Mouse (Mus musculus) cerebellum, adult 2 months (tissue): ENCODE data around the gene Tescl. TPM values are rescaled to one million over a fixed set of nuclear protein-coding genes. Genes with fewer than 3 reads are reported as not detected.

Experiments used
- DNase-seq, 2 experiments: peaks; one replicate each; pipeline ENCODE4 v3.0.0; 2021
- H3K27ac ChIP-seq: fragments of 200-500 bp; 2 replicates; pipeline ENCODE4 v1.5.1; 2012; ENCODE audit warnings: low read length, control low read depth, inconsistent platforms; ENCODE audit not compliant: insufficient read depth
- H3K27me3 ChIP-seq: fragments of 200-500 bp; 2 replicates; pipeline ENCODE4 v1.6.1; 2012; ENCODE audit warnings: inconsistent platforms, mild to moderate bottlenecking, low read length, moderate library complexity; ENCODE audit not compliant: control insufficient read depth, insufficient read depth
- H3K4me1 ChIP-seq: fragments of 200-500 bp; 2 replicates; pipeline ENCODE4 v1.6.1; 2011; ENCODE audit warnings: low read length; ENCODE audit not compliant: control insufficient read depth, insufficient read depth
- H3K4me3 ChIP-seq: fragments of 200-500 bp; replicated peaks from 2 replicates; pipeline ENCODE3; 2011; ENCODE audit warnings: mild to moderate bottlenecking, low read depth, low read length, control low read depth; ENCODE audit not compliant: insufficient read depth
- CTCF ChIP-seq: fragments of 200-500 bp; IDR thresholded peaks from 2 replicates; pipeline ENCODE4 v1.5.1; 2011; ENCODE audit warnings: low read depth, mild to moderate bottlenecking, control low read depth, low read length, moderate library complexity, borderline replicate concordance; ENCODE audit not compliant: insufficient read depth
- POLR2A ChIP-seq: fragments of 200-500 bp; IDR thresholded peaks from 2 replicates; pipeline ENCODE4 v1.6.1; 2011; ENCODE audit warnings: low read length, control low read depth, borderline replicate concordance; ENCODE audit not compliant: insufficient read depth
- WGBS: fragments of 180-500 bp; shearing (Covaris S2); methylation state at CpG from one replicate; pipeline ENCODE4 v1.1.7; 2018; 5-methylcytosine and 5-hydroxymethylcytosine counted together
- polyA plus RNA-seq: library from polyadenylated mRNA; depleted of rRNA; stranded (reverse); fragments of >200 nt; gene quantifications from 2 replicates; pipeline ENCODE4 v1.2.3, GENCODE M21; 2012

The Tescl gene
- polyA plus RNA-seq, 1 experiment, result 0.39 TPM

- Histone ChIP-seq H3K27ac (no peak overlapping the region), H3K4me3 (no peak overlapping the region), H3K27me3 (no peaks in the 10 kb centered on the region), H3K4me1 (peaks cover 8% of the 10 kb centered on the region)
- WGBS, result 18% methylated on average over 20 of the region's 20 CpGs
- peak; percentile 49 to 50 for DNase-seq
- no peak for TF ChIP-seq POLR2A
- no peak for TF ChIP-seq CTCF
Observed at GRCm38 (mm10) chr7:24373538-24374379, 40.0 kb upstream of the Tescl start.

GRCm38 (mm10) chr7:24372786-24373185, 39.0 kb upstream of the Tescl start:
- Histone ChIP-seq H3K4me3 (no peak overlapping the region), H3K4me1 (peaks cover 8% of the 10 kb centered on the region), H3K27ac (no peak overlapping the region), H3K27me3 (no peaks in the 10 kb centered on the region)
- TF ChIP-seq CTCF (no peak), POLR2A (no peak)
- 87% methylated on average over 4 of the region's 4 CpGs for WGBS
- DNase-seq, result no peak

GRCm38 (mm10) chr7:24372300-24372699, 38.6 kb upstream of the Tescl start:
- Histone ChIP-seq H3K27ac (no peak overlapping the region), H3K4me1 (peaks cover 6% of the 10 kb centered on the region), H3K27me3 (no peaks in the 10 kb centered on the region), H3K4me3 (no peak overlapping the region)
- no peak for DNase-seq
- no peak for TF ChIP-seq CTCF
- no peak for TF ChIP-seq POLR2A
- 71% methylated on average over 11 of the region's 11 CpGs for WGBS

GRCm38 (mm10) chr7:24371809-24372145, 38.0 kb upstream of the Tescl start:
- 74% methylated on average over 3 of the region's 3 CpGs for WGBS
- no peaks in the 10 kb centered on the region for H3K27me3 ChIP-seq
- H3K4me1 ChIP-seq, result peaks cover 6% of the 10 kb centered on the region
- no peak for DNase-seq
- no peak for TF ChIP-seq POLR2A
- TF ChIP-seq CTCF, result no peak
- no peak overlapping the region for H3K27ac ChIP-seq
- H3K4me3 ChIP-seq, result no peak overlapping the region

GRCm38 (mm10) chr7:24371012-24371808, 37.5 kb upstream of the Tescl start:
- no peaks in the 10 kb centered on the region for H3K27me3 ChIP-seq
- H3K27ac ChIP-seq, result no peak overlapping the region
- TF ChIP-seq POLR2A (no peak), CTCF (no peak)
- peaks cover 6% of the 10 kb centered on the region for H3K4me1 ChIP-seq
- H3K4me3 ChIP-seq, result no peak overlapping the region
- whole genome bisulfite sequencing, result 82% methylated on average over 7 of the region's 7 CpGs
- no peak for DNase-seq

- no peak within 1 kb of the TSS for H3K27ac ChIP-seq
Observed at GRCm38 (mm10) chr7:24369731-24370541, 36.2 kb upstream of the Tescl start, which contains the start of gene Kcnn4. Gene Kcnn4 (plus strand): TSS chr7:24370263.

GRCm38 (mm10) chr7:24368946-24369345, 35.2 kb upstream of the Tescl start:
- DNase-seq, result no peak
- H3K27ac ChIP-seq, result no peak overlapping the region
- no peak overlapping the region for H3K4me3 ChIP-seq
- peaks cover 6% of the 10 kb centered on the region for H3K4me1 ChIP-seq
- WGBS, result 84% methylated on average over 7 of the region's 7 CpGs
- TF ChIP-seq CTCF (no peak), POLR2A (no peak)
- no peaks in the 10 kb centered on the region for H3K27me3 ChIP-seq

More at GRCm38 (mm10) chr7:24369731-24370541, 36.2 kb upstream of the Tescl start, which contains the start of gene Kcnn4:
- Histone ChIP-seq H3K4me1 (peaks cover 6% of the 10 kb centered on the region), H3K27me3 (no peaks in the 10 kb centered on the region), H3K4me3 (no peak within 1 kb of the TSS)
- no peak for TF ChIP-seq CTCF
- TF ChIP-seq POLR2A, result no peak
- no peak for DNase-seq
- WGBS, result 29% methylated on average over 23 of the region's 23 CpGs
